Mouse (Mus musculus): Measurements from ENCODE around the gene Cct3. TPM values are rescaled to one million over a fixed set of nuclear protein-coding genes. Genes with fewer than 3 reads are reported as not detected.
"Not testable (repeated sequence)": the region's sequence is repeated elsewhere in the genome, so short reads cannot be mapped to it uniquely, and the experiment has no call there.

Cct3 gene
- polyA plus RNA-seq (2016; fragmentation: Nextera tagmentation; extraction: Ambion mirVana): 600 and 614 TPM in 2 replicates

GRCm38 (mm10) chr3:88296561-88297318, at the start of gene Cct3, which contains the start of gene Tsacc:
Cct3 (plus strand) TSS chr3:88297116.
Tsacc (minus strand) TSS chr3:88296999.
- peak within 1 kb of the TSS; percentile 85 for H3K4me2 ChIP-seq (replicated peaks)
- peak within 1 kb of the TSS; percentile 78 for H3K4me3 ChIP-seq
- H3K4me1 ChIP-seq: peaks cover 14% of the 10 kb centered on the region
- no peaks in the 10 kb centered on the region for H3K9me3 ChIP-seq
- peaks cover 27% of the 10 kb centered on the region for H3K36me3 ChIP-seq
- whole genome bisulfite sequencing: 1% methylated on average over 44 of the region's 44 CpGs
- H3K9ac ChIP-seq: peak within 1 kb of the TSS; percentile 84
- no peaks in the 10 kb centered on the region for H3K27me3 ChIP-seq
- H3K27ac ChIP-seq: peak within 1 kb of the TSS; percentile 94
- ATAC-seq (ENCODE audit: insufficient number of reproducible peaks, insufficient read depth, low FRiP score, low TSS enrichment): peak; percentile 100

GRCm38 (mm10) chr3:88247666-88248065, 49.2 kb upstream of the Cct3 start:
- WGBS: 70% methylated on average over 9 of the region's 9 CpGs

GRCm38 (mm10) chr3:88248406-88248805, 48.5 kb upstream of the Cct3 start:
- Histone ChIP-seq H3K27ac (no peak overlapping the region), H3K9me3 (no peaks in the 10 kb centered on the region), H3K4me1 (no peaks in the 10 kb centered on the region), H3K36me3 (no peaks in the 10 kb centered on the region), H3K4me2 (replicated peaks) (no peak overlapping the region), H3K27me3 (peaks cover 45% of the 10 kb centered on the region), H3K9ac (no peak overlapping the region), H3K4me3 (no peak overlapping the region)
- ATAC-seq (ENCODE audit: insufficient number of reproducible peaks, insufficient read depth, low FRiP score, low TSS enrichment): no peak
- WGBS: 67% methylated on average over 11 of the region's 11 CpGs

More at GRCm38 (mm10) chr3:88247666-88248065, 49.2 kb upstream of the Cct3 start:
- no peak overlapping the region for H3K27ac ChIP-seq
- H3K36me3 ChIP-seq: no peaks in the 10 kb centered on the region
- H3K4me1 ChIP-seq: no peaks in the 10 kb centered on the region
- peaks cover 45% of the 10 kb centered on the region for H3K27me3 ChIP-seq
- H3K4me3 ChIP-seq: no peak overlapping the region
- H3K4me2 ChIP-seq (replicated peaks): no peak overlapping the region
- H3K9me3 ChIP-seq: no peaks in the 10 kb centered on the region
- no peak overlapping the region for H3K9ac ChIP-seq
- ATAC-seq (ENCODE audit: insufficient number of reproducible peaks, insufficient read depth, low FRiP score, low TSS enrichment): no peak

- no peaks in the 10 kb centered on the region for H3K4me1 ChIP-seq
- H3K27me3 ChIP-seq: peaks cover 45% of the 10 kb centered on the region
- H3K4me3 ChIP-seq: no peak overlapping the region
- no peak overlapping the region for H3K9ac ChIP-seq
- ATAC-seq (ENCODE audit: insufficient number of reproducible peaks, insufficient read depth, low FRiP score, low TSS enrichment): no peak
- H3K9me3 ChIP-seq: no peaks in the 10 kb centered on the region
- no peak overlapping the region for H3K4me2 ChIP-seq (replicated peaks)
- H3K27ac ChIP-seq: no peak overlapping the region
- WGBS: 75% methylated on average over 6 of the region's 6 CpGs
- no peaks in the 10 kb centered on the region for H3K36me3 ChIP-seq
These were observed 44.2 kb upstream of the Cct3 start for GRCm38 (mm10) chr3:88252739-88253138.

- peak within 1 kb of the TSS; percentile 31 for H3K4me3 ChIP-seq
- H3K9me3 ChIP-seq: no peaks in the 10 kb centered on the region
- peak within 1 kb of the TSS; percentile 39; the same call in 1 of the 2 replicates for H3K9ac ChIP-seq
- H3K36me3 ChIP-seq: no peaks in the 10 kb centered on the region
- no peak for ATAC-seq (ENCODE audit: insufficient number of reproducible peaks, insufficient read depth, low FRiP score, low TSS enrichment)
- 3% methylated on average over 34 of the region's 34 CpGs for WGBS
- peak within 1 kb of the TSS; percentile 57 for H3K4me2 ChIP-seq (replicated peaks)
- H3K27me3 ChIP-seq: peaks cover 43% of the 10 kb centered on the region
- no peak within 1 kb of the TSS for H3K27ac ChIP-seq
- no peaks in the 10 kb centered on the region for H3K4me1 ChIP-seq
These were observed 42.5 kb upstream of the Cct3 start, which contains the start of gene Rhbg for GRCm38 (mm10) chr3:88254268-88254926. Rhbg (minus strand) TSS chr3:88254709.

- WGBS: 69% methylated on average over 6 of the region's 6 CpGs
- Histone ChIP-seq H3K4me2 (replicated peaks) (no peak overlapping the region), H3K9me3 (no peaks in the 10 kb centered on the region), H3K36me3 (no peaks in the 10 kb centered on the region), H3K9ac (no peak overlapping the region), H3K4me3 (no peak overlapping the region), H3K27me3 (peaks cover 43% of the 10 kb centered on the region), H3K4me1 (no peaks in the 10 kb centered on the region), H3K27ac (no peak overlapping the region)
- no peak for ATAC-seq (ENCODE audit: insufficient number of reproducible peaks, insufficient read depth, low FRiP score, low TSS enrichment)
These were observed 41.0 kb upstream of the Cct3 start for GRCm38 (mm10) chr3:88255950-88256349.

GRCm38 (mm10) chr3:88256382-88256781, 40.5 kb upstream of the Cct3 start:
- Histone ChIP-seq H3K27ac (no peak overlapping the region), H3K9ac (no peak overlapping the region), H3K27me3 (peaks cover 43% of the 10 kb centered on the region), H3K4me2 (replicated peaks) (no peak overlapping the region), H3K36me3 (no peaks in the 10 kb centered on the region), H3K4me1 (no peaks in the 10 kb centered on the region), H3K4me3 (no peak overlapping the region), H3K9me3 (no peaks in the 10 kb centered on the region)
- 70% methylated on average over 7 of the region's 7 CpGs for WGBS
- ATAC-seq (ENCODE audit: insufficient number of reproducible peaks, insufficient read depth, low FRiP score, low TSS enrichment): no peak

GRCm38 (mm10) chr3:88262346-88262745, 34.6 kb upstream of the Cct3 start:
- no peak overlapping the region for H3K4me3 ChIP-seq
- no peak overlapping the region for H3K4me2 ChIP-seq (replicated peaks)
- no peaks in the 10 kb centered on the region for H3K36me3 ChIP-seq
- H3K9me3 ChIP-seq: no peaks in the 10 kb centered on the region
- 68% methylated on average over 3 of the region's 3 CpGs for WGBS
- no peak overlapping the region for H3K9ac ChIP-seq
- H3K27me3 ChIP-seq: 0 out of 2 replicates have a peak, but pooled peaks cover 3% of the 10 kb centered on the region
- no peaks in the 10 kb centered on the region for H3K4me1 ChIP-seq
- no peak for ATAC-seq (ENCODE audit: insufficient number of reproducible peaks, insufficient read depth, low FRiP score, low TSS enrichment)
- no peak overlapping the region for H3K27ac ChIP-seq

GRCm38 (mm10) chr3:88268014-88268413, 28.9 kb upstream of the Cct3 start:
- not testable (repeated sequence) for H3K9me3 ChIP-seq; H3K4me2 ChIP-seq (replicated peaks); H3K36me3 ChIP-seq; H3K27ac ChIP-seq; H3K9ac ChIP-seq; H3K4me1 ChIP-seq; H3K27me3 ChIP-seq; ATAC-seq (ENCODE audit: insufficient number of reproducible peaks, insufficient read depth, low FRiP score, low TSS enrichment); H3K4me3 ChIP-seq
- 85% methylated on average over 6 of the region's 6 CpGs for WGBS

GRCm38 (mm10) chr3:88268991-88269390, 27.9 kb upstream of the Cct3 start:
- H3K4me3 ChIP-seq: no peak overlapping the region
- ATAC-seq (ENCODE audit: insufficient number of reproducible peaks, insufficient read depth, low FRiP score, low TSS enrichment): no peak
- WGBS: 86% methylated on average over 5 of the region's 5 CpGs

GRCm38 (mm10) chr3:88271298-88271697, 25.6 kb upstream of the Cct3 start:
- not testable (repeated sequence) for H3K4me3 ChIP-seq; H3K27ac ChIP-seq; H3K27me3 ChIP-seq; H3K36me3 ChIP-seq; H3K4me1 ChIP-seq; H3K9me3 ChIP-seq; H3K4me2 ChIP-seq (replicated peaks); H3K9ac ChIP-seq; ATAC-seq (ENCODE audit: insufficient number of reproducible peaks, insufficient read depth, low FRiP score, low TSS enrichment)
- 89% methylated on average over 2 of the region's 2 CpGs for WGBS

More at GRCm38 (mm10) chr3:88268991-88269390, 27.9 kb upstream of the Cct3 start:
- no peaks in the 10 kb centered on the region for H3K27me3 ChIP-seq
- no peak overlapping the region for H3K4me2 ChIP-seq (replicated peaks)
- H3K4me1 ChIP-seq: no peaks in the 10 kb centered on the region
- H3K9me3 ChIP-seq: no peaks in the 10 kb centered on the region
- H3K36me3 ChIP-seq: no peaks in the 10 kb centered on the region
- no peak overlapping the region for H3K27ac ChIP-seq
- H3K9ac ChIP-seq: no peak overlapping the region

GRCm38 (mm10) chr3:88271859-88272258, 25.1 kb upstream of the Cct3 start:
- no peak overlapping the region for H3K27ac ChIP-seq
- H3K27me3 ChIP-seq: no peaks in the 10 kb centered on the region
- H3K4me3 ChIP-seq: no peak overlapping the region
- no peaks in the 10 kb centered on the region for H3K9me3 ChIP-seq
- no peaks in the 10 kb centered on the region for H3K36me3 ChIP-seq
- ATAC-seq (ENCODE audit: insufficient number of reproducible peaks, insufficient read depth, low FRiP score, low TSS enrichment): no peak
- 91% methylated on average over 3 of the region's 3 CpGs for WGBS
- no peak overlapping the region for H3K9ac ChIP-seq
- no peak overlapping the region for H3K4me2 ChIP-seq (replicated peaks)
- no peaks in the 10 kb centered on the region for H3K4me1 ChIP-seq

Data from embryonic facial prominence, embryonic 12.5 days (tissue).